Mouse (Mus musculus) cerebellum, adult 2 months (tissue): ENCODE results near the gene Gm6096. TPM values are rescaled to one million over a fixed set of nuclear protein-coding genes. Genes with fewer than 3 reads are reported as not detected.

Experiments
- DNase-seq, 2 experiments: peaks; one replicate each; pipeline ENCODE4 v3.0.0; 2021
- H3K27ac ChIP-seq: fragments of 200-500 bp; 2 replicates; pipeline ENCODE4 v1.5.1; 2012; ENCODE audit warnings: low read length, control low read depth, inconsistent platforms; ENCODE audit not compliant: insufficient read depth
- H3K27me3 ChIP-seq: fragments of 200-500 bp; 2 replicates; pipeline ENCODE4 v1.6.1; 2012; ENCODE audit warnings: inconsistent platforms, mild to moderate bottlenecking, low read length, moderate library complexity; ENCODE audit not compliant: control insufficient read depth, insufficient read depth
- H3K4me1 ChIP-seq: fragments of 200-500 bp; 2 replicates; pipeline ENCODE4 v1.6.1; 2011; ENCODE audit warnings: low read length; ENCODE audit not compliant: control insufficient read depth, insufficient read depth
- H3K4me3 ChIP-seq: fragments of 200-500 bp; replicated peaks from 2 replicates; pipeline ENCODE3; 2011; ENCODE audit warnings: mild to moderate bottlenecking, low read depth, low read length, control low read depth; ENCODE audit not compliant: insufficient read depth
- CTCF ChIP-seq: fragments of 200-500 bp; IDR thresholded peaks from 2 replicates; pipeline ENCODE4 v1.5.1; 2011; ENCODE audit warnings: low read depth, mild to moderate bottlenecking, control low read depth, low read length, moderate library complexity, borderline replicate concordance; ENCODE audit not compliant: insufficient read depth
- POLR2A ChIP-seq: fragments of 200-500 bp; IDR thresholded peaks from 2 replicates; pipeline ENCODE4 v1.6.1; 2011; ENCODE audit warnings: low read length, control low read depth, borderline replicate concordance; ENCODE audit not compliant: insufficient read depth
- WGBS: fragments of 180-500 bp; shearing (Covaris S2); methylation state at CpG from one replicate; pipeline ENCODE4 v1.1.7; 2018; 5-methylcytosine and 5-hydroxymethylcytosine counted together
- polyA plus RNA-seq: library from polyadenylated mRNA; depleted of rRNA; stranded (reverse); fragments of >200 nt; gene quantifications from 2 replicates; pipeline ENCODE4 v1.2.3, GENCODE M21; 2012; rRNA removed

The Gm6096 gene
- polyA plus RNA-seq, 1 experiment, result not detected

GRCm38 (mm10) chr7:34296124-34296523 lies 45.3 kb downstream of the Gm6096 start:
- 81% methylated on average over 3 of the region's 3 CpGs for WGBS
- no peak overlapping the region for H3K27ac ChIP-seq
- no peaks in the 10 kb centered on the region for H3K27me3 ChIP-seq

GRCm38 (mm10) chr7:34298818-34299217 lies 48.0 kb downstream of the Gm6096 start:
- no peaks in the 10 kb centered on the region for H3K4me1 ChIP-seq
- H3K4me3 ChIP-seq, result no peak overlapping the region
- DNase-seq, result no peak
- no peaks in the 10 kb centered on the region for H3K27me3 ChIP-seq
- WGBS, result 97% methylated on average over 2 of the region's 2 CpGs
- TF ChIP-seq POLR2A, result no peak
- TF ChIP-seq CTCF, result no peak
- no peak overlapping the region for H3K27ac ChIP-seq

More at GRCm38 (mm10) chr7:34296124-34296523, 45.3 kb downstream of the Gm6096 start:
- no peak for DNase-seq
- no peaks in the 10 kb centered on the region for H3K4me1 ChIP-seq
- TF ChIP-seq POLR2A (no peak), CTCF (no peak)
- H3K4me3 ChIP-seq, result no peak overlapping the region

Other genes with a start within 250 kb of the Gm6096 start
- not detected in 2 replicates for gene Scgb2b27, start 237.1 kb upstream of the Gm6096 start, polyA plus RNA-seq
- gene Scgb1b27, start 229.6 kb upstream of the Gm6096 start, polyA plus RNA-seq, result not detected in 2 replicates
- not detected in 2 replicates for gene Scgb1b30, start 155.6 kb upstream of the Gm6096 start, polyA plus RNA-seq
- gene Wtip, start 117.8 kb upstream of the Gm6096 start, polyA plus RNA-seq, result 6.0 and 6.1 TPM in 2 replicates
- gene Uba2, start 81.4 kb upstream of the Gm6096 start, polyA plus RNA-seq, result 106 and 110 TPM in 2 replicates
- gene Pdcd2l, start 54.4 kb upstream of the Gm6096 start, polyA plus RNA-seq, result 40.0 and 41.8 TPM in 2 replicates
- gene Gpi1, start 20.7 kb upstream of the Gm6096 start, polyA plus RNA-seq, result 611 and 659 TPM in 2 replicates
- gene 4931406P16Rik, start 62.5 kb downstream of the Gm6096 start, polyA plus RNA-seq, result 32.8 and 35.9 TPM in 2 replicates
- gene Lsm14a, start 142.3 kb downstream of the Gm6096 start, polyA plus RNA-seq, result 66.5 and 76.7 TPM in 2 replicates